Mouse (Mus musculus) kidney, postnatal 25 days (tissue): ENCODE measurements at regions not wholly inside any gene's neighbourhood (a gene's known extent, or its start where the extent isn't known, plus 50 kb on each side); places are given as distances from the start of the nearest gene placed in this dataset.
"Not testable (repeated sequence)": the region's sequence is repeated elsewhere in the genome, so short reads cannot be mapped to it uniquely, and the experiment has no call there.

Source experiments
- DNase-seq, 2 experiments: peaks; one replicate each; pipeline ENCODE4 v3.0.0; 2021; ENCODE audit warnings: mixed read lengths in 2 of 2

DNA sequence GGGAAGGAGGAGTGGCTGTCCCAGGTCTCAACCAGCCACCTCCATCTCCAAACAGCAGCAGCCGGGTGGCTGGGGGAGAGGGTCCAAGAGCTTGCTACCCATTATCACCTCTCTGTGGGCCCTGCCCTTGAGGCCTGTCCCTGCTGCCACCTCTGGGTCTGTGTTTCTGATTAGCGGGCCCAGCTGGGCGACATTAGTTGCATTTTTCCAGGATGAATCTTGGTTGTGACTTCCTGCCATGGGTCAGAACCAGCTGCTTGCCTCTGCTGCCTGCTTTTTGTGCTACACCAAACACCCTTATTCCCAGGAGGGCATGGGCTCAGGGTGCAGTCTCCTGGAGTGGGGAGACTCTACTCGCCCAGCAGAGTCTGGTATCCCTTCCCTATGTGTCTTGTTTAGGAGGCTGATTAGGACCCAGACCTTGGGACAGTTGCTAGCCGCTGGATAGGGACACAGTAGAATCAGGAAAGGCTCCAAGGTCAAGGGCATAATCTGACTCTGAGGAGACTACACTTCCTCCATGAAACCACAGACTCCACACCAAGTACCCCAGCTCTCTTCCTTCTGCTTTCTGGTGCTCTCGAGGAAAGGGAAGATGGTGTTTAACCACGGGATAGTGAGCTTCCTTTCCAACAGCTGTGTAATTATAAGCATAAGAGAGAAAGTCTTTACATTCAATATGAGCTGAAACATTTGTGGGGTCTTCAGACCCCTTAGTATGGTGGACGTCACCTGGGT lies 278.4 kb downstream of the Cyp26b1 start:
- no peak for DNase-seq

DNA sequence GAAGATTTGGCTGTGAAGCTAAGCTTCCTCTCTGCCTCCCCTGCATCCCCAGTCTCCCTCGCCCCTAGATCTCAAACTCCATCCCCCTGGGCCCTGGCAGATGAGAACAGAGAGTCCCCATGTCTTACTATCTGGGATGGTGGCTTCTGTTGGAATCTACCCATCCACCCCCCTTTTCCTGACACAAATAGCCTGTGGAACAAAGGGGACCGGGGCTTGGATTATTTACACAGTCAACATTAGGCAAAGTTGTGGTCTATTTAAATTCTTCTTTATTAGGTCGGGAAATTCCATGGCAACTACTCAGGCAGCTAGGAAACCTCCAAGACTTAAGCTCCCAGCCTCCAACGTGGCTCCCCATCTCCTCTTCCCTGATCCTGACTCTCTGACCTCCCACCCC lies 279.9 kb downstream of the Cyp26b1 start:
- no peak for DNase-seq

DNA sequence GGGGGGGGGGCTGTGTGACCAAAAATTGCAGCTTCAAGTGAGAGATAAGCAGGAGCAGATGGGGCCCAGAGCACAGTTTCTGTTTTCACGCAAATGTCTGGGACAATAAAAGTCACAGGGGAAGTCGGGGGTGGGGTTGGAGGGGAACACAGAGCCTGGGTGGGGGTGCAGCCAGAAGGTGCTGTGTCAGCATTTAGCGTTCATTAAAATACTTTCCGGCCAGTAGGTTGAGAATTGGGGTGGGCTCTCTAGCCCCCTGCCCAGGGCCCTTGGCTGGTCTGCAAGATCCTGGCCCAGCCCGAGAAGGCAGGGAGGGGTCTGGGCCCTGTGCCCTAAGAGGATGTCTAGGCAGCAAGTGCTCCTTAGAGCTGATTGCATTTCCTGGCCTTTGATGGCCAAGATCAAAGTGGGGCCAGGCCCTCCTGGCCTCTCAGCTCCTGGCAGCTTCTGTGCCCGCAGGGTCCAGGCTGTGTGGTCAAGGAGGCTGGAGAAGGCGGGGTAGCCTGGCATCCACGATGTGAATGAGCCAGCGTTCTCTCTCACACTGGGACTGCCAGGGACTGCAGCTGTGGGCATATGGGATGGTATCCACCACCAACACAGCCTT lies 283.0 kb downstream of the Cyp26b1 start:
- no peak for DNase-seq

DNA sequence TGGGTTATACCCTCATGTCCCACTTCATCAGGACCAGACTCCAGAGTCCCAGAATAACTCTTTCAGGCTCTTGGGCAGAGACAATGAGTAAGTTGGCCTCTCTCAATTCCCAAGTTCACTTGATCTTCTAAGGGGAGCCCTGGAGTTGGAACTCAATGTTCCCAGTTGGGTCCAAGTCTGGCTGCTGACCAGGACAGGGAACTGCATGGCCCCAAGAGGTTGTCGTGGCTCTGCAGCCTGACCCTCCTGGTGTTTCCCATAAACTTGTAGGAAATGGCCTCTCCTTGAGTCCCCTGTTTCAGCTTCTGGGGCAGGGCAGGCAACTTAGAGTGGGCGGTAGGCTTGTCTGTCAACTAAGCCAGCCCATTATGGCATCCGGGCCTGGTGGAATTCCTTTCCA lies 286.2 kb downstream of the Cyp26b1 start:
- DNase-seq = no peak

DNA sequence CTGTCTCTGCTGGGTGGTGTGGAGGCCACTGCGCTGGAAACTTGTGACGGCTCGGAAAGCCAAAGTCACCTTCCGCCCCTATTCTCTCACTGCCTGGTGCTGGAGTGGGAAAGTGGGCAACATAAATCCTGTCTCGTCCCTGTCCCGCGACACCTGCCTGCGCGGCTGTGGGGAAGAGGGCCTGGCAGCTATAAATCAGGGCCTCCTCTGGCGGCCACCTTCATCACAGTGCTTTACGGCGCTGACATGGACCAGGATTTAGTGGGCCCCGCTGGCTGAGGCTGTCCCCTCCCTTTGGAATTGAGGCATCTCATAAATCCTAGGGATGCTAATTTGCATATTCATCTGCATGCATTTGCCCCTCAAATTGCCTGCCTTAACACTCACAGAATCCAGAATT lies 287.1 kb downstream of the Cyp26b1 start:
- DNase-seq = no peak

DNA sequence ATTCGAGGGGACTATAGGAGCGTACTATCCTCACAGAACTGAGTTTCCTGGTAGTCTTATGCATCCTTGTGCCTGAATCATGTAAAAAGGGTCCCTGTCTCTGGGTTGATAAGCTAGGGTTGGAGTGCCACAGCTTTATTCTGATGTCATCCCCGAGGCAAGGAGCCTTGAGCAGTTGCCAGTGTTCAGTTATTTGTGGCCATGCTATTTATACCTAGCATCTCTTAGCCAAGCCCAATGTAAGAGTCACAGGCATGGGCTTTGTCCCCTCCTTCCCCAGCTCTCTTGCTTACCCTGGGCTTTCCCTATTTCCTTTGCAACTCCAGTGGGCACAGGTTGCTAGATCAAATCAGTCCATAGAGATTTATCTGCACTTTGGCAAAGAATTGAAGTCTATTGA lies 288.6 kb downstream of the Cyp26b1 start:
- DNase-seq = no peak

DNA sequence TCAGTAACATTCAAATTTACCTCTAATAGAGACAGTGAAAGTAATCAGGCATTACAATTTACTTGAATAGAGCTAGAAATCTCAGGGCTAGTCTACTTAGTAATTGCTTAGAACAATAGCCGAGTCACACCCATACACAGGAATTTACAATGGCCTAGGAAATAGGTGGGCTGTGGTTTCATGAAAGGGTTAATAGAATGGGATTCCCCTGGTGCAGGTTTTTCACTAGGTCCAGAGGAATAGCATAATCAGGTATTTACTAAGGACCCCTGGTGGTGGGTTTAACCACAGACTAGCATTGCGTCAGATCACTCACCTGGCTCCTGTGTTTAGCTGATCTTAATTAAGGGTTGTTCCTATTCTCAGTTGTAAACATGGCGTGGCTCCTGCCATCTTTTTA lies 290.8 kb downstream of the Cyp26b1 start:
- not testable (repeated sequence) for DNase-seq

DNA sequence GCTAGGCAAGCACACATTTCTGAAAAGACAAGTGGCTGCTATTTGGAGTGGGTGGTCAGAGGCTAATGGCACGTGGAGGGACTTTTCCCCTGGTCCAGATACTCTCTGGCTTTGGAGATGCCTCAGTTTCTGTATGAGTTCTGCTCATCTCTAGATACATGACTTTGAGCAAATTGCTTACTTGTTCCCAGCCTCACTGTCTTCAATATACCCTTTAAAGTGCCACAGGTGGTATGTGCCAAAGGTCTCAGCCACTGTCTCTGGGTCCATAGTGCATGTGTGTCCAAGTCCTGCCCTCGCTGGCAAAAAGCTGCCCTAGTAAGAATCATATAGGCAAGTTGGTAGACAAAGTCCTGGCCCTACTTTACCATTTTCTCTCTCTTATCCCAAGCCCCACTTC lies 291.5 kb downstream of the Dysf start:
- no peak for DNase-seq

DNA sequence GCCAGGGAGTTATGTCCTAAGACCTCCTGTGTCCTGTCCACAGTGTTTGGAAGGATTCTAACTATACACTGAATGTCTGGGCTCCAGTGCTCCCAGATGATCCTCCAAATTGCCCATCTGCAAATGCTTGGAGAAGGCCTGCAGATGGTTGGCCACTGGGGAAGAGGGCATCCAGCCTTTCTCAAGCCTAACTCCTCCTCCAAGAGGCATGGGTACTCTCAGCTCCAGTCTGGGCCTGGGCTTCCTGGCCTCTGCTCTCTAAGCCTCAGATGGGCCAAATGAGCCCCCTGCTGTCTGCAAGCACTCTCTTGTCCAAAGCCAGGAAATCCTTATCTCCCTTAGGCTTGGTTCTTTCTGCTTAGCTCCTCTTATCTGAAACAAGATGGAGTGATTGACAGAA lies 290.8 kb downstream of the Dysf start:
- DNase-seq = no peak

DNA sequence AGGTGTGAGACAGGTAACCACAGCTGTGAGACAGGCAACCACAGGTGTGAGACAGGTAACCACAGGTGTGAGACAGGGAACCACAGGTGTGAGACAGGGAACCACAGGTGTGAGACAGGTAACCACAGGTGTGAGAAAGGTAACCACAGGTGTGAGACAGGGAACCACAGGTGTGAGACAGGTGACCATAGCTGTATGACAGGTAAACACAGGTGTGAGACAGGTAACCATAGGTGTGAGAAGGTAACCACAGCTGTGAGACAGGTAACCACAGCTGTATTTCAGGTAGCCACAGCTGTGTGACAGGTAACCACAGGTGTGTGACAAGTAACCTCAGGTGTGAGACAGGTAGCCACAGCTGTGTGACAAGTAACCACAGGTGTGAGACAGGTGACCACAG lies 265.5 kb downstream of the Dysf start:
- DNase-seq = not testable (repeated sequence)

DNA sequence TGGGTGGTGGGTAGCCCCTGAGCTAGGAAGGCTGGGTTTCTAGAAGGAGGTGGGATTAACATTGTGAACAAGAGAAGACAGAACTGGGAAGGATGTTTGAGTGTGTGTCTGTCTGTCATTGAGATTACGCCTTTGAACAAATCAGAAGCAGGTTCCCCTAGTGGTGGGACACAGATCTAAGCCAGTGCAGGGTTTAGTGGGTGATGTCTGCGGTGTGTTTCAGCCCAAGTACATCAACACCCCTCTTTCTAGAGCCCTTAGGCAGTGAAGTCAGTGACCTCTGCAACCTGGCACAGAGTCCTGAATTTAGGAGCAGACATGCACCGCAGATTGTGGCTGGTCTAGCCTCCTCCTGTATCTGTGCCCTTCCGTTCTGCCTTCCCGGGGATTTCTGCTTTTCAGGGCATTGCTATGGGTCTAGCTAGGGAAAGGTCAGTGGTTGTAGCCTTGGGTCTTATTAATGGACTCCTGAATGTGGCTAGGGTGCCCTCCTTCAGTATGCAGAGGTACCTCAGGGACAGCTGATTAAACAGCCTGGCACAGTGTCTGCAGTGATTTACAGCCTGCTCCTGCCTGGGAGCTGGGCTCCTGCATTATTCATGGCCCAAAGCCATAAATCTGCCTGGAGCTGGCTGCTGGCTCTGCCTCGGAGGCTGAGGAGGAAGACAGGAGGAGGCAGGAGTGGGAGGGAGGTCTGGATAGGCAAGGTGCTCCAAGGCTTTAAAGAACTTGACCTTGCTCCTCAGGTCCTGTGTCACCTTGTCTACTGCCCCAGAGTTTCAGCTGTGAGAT lies 264.3 kb downstream of the Dysf start:
- peak; percentile 58 to 84 for DNase-seq

DNA sequence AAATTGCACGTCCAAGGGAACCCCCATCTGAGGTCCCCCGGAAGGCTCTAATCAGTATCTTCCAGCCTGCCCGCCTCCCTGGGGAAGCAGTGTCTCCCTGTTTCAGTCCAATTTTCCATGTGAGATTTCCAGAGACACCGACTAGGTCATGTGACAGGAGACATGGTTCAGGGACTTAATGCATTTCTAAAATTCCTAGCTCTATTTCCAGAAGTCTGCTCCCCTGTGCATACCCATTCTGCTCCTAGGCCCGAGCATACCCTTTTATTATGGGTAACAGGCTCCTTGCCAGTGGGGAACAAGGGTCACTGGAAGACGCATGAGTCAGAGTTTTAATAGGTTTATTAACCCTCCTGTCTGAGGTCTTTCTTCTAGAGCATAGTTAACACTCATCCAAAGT lies 263.6 kb downstream of the Dysf start:
- DNase-seq = peak; percentile 53 to 65

DNA sequence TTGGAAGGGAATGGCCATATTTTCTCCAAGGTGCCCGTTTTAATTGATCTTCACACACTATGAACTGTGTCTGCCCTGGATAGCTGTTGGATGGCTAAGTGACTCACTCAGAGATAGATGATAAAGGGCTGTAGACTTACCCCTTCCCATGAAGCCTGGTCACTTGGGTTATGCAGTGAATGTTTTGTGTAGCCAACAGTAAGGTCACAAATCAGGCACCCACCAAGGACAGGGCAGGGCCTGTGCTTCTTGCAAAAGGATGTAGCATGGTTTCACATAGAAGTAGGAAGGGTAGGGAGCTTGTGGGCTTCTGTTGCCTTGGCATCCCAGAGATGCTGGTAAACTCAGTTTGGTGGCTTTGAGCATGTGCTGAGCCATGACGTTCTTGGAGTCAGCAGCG lies 263.1 kb downstream of the Dysf start:
- peak in 1 of 2 experiments; percentile 14 for DNase-seq

DNA sequence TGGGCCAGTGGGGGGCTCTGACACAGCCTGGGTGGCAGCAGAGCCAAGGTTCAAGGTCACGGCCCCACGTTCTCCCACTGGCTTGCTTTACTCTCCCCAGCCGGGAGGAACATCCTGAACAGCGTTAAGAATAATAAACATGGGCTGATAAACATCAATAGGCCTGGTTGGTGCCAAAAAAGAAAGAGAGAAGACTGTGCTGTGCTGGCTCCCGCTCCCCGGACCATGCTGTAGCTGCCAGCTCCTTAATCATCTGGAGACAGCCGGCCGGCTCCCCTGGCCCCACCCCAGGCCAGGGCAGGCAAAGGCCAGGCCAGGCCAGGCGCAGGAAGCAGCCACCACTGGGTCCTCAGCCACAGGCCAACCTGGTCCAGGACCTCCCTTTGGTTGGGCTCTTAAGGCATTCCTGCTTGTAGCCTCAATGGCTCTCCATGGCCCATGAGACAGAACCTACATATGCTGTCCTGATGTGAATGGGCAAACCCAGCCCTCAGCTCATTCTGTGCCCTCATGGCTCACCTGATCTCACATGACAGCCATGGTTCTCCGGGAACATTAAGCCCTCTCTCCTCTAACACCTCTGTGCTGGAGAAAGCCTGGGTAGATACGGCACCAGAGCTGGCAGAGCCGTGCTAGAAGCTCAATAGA lies 262.3 kb downstream of the Dysf start:
- DNase-seq = peak; percentile 53 to 79

DNA sequence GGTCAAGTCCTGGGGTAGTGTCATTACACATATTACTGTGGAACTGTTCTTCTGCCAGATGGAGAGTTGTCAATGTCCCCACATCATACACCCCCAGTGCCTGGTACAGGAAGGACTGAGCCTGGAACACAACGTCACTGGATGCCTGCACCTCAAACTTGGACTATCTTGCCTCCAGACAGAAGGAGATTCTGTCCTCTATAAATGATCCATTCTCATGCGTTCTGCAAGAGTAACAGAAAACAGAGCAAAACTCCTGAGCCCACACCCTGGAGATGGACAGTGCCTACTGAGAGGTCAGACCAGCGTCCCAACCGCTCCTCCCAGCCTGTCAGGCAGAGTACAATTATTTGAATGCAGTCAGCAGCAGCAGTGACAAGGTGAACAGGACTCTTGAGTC lies 261.1 kb downstream of the Dysf start:
- no peak for DNase-seq

DNA sequence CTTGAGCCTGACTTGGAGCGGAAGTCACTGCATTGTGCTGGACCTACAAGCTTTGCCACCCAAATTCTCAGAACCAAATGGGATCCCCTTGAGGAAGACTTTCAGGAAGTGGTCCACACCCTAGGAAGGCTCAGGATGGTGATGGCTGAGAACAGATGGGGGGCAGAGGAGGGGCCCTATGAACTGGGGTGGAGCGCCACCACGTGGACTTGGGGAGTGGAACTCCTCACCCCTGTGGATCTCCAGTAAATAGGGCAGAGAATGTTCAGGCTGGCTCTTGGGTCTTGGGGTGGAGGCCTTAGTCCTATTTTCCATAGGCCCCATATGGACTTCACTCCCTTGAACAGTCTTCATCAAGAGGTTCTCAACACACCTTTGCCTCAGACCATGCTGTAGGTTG lies 260.6 kb downstream of the Dysf start:
- peak in 1 of 2 experiments; percentile 29 for DNase-seq

DNA sequence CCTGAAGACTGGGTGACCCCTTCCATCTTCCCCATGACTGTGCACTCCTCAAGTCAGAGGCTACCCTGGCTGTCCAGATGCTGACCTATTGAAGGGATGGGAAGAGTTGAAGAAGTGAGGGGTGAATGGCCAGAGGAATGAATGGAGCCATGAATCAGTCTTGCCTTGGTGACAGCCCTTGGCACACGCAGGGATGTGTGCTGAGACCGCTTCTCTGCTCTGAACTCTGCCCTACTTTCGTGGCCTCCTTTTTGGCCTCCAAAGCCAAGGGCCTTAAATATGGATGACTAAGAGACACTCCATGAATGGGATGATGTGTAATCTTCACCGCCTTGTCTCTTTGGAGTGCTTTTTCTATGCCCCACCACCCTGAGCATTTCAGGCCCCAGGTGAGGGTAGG lies 259.7 kb downstream of the Dysf start:
- DNase-seq = peak in 1 of 2 experiments; percentile 31

DNA sequence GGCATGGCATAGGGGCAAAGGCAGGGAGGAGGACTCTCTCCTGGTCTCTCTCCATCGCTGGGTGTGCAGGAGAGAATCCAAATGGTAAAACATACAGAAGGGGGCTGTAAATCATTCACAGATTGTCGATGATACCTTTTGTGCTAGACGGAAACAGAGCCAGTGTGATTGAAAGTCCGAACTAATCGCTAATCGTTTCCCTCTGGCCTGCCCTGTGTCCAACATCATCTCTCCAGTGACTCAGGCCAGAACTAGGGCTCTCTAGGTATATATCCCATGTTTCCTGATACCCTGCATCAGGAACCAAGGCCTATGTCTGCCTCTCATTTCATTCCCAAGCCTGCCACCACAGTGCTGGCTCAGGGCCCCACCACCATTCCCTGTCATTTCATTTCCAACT lies 259.1 kb downstream of the Dysf start:
- DNase-seq = peak in 1 of 2 experiments; percentile 6

DNA sequence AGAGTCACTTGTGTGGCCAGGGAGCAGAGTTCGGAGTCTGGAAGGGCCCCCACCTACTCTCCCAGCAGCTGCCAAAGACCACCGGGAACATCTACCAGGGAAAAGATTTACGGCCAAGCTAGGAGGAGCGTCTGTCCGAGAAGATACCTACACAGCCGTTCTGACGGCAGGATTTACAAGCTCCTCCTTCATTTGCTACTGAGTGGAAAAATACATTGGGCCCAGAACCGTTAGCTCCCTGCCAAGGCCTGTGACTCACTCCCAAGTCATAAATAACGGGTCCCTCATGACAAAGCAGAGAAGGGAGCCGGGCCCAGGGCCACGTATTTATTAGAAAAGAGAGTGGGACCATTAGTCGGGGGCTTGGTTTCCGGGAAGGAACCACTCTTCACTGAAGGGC lies 258.3 kb downstream of the Dysf start:
- peak; percentile 55 to 69 for DNase-seq

DNA sequence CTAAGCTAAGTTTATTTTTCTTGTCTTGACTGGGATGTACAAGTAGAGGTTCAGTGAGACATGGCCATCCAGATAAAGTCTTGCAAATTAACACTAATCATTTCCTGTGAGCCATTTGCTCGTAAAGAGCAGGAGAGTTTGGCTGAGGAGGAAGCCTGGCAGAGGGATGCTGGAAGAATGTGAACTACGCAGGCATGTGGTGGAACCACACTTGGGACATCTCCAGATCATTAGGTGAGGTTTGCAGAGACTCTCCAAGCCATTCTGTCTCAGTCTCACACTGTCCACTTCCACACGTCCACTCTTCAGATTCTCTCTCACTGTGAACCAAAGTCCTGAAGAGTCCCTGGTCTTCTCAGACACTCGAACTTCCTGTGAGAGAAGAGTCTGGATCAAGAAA lies 256.3 kb downstream of the Dysf start:
- DNase-seq = no peak

DNA sequence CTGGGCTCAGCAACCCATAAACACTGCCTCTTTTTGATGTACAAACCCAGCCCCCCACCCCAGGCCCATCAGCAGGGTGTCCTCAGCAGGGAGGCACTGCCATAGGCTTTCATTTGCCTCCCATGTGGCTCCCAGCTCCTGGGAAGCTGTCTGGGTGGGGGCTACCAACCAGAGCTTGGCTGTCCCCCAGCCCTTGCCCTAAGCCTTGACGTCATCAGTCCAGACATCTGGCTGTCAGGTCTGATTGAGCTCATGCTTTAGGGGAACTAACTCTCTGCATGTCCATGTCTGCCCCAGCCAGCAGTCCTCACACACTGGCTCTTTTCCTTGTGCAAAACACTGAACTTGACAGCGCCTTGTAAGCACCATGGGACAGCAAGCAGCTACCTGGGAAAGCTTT lies 255.3 kb downstream of the Dysf start:
- no peak for DNase-seq

DNA sequence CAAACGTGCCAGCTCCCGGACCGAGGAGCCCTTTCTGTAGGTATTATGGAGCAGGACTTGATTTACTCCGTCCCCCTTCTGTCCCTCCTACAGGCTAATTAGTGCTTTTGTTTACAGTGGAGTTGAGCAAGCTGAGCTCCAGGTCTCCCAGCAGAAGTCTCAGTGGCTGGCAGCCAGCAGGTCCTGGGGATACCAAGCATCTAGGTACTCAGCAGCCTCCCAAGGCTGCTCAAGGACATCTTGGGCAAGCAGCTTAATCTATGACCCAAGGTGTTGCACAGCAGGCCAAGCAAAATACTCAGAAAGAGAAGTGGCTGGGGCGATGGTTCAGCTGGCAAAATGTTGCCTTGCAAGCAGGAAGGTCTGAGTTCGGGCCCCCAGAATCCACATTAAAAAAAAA lies 254.4 kb downstream of the Dysf start:
- peak in 1 of 2 experiments; percentile 51 for DNase-seq

DNA sequence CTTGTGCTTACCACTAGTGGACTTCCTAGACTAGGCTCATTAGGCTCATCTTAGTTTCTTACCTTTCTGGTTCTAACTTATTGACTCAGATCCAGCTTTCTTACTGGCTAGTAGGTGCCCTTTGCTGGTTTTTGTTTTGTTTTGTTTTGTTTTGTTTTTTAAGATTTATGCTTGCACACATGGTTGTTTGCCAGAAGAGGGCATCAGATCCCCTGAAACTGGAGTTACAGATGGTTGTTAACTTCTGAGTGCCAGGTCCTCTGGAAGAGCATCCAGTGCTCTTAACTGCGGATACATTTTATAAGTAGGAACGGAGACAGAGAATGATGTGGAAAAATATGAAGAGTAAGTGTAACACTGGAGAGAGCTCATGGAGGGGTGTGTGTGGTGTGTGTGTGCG lies 253.1 kb downstream of the Dysf start:
- DNase-seq = no peak
